Mouse (Mus musculus) hindbrain, postnatal 0 days (tissue): ENCODE measurements around the gene Gm47429. TPM values are rescaled to one million over a fixed set of nuclear protein-coding genes. Genes with fewer than 3 reads are reported as not detected.

Source experiments
- ATAC-seq: fragments of 200-750 bp; cut with Nextera tagmentation; 2 replicates; pipeline ENCODE4 v1.8.0; 2017; ENCODE audit warnings: mild to moderate bottlenecking, moderate TSS enrichment, moderate library complexity
- DNase-seq: peaks from one replicate; pipeline ENCODE4 v3.0.0-alpha.2; 2015; ENCODE audit warnings: low spot score
- H3K27ac ChIP-seq: fragments of 300-500 bp; sonication (generic); 2 replicates; pipeline ENCODE4 v1.5.1; 2014; ENCODE audit warnings: mild to moderate bottlenecking
- H3K27me3 ChIP-seq: fragments of 300-500 bp; sonication (generic); 2 replicates; pipeline ENCODE4 v1.6.1; 2014; ENCODE audit warnings: low read length, mixed read lengths; ENCODE audit not compliant: insufficient read depth
- H3K36me3 ChIP-seq: fragments of 300-500 bp; sonication (generic); 2 replicates; pipeline ENCODE4 v1.6.1; 2014; ENCODE audit warnings: low read length, mixed read lengths; ENCODE audit not compliant: insufficient read depth
- H3K4me1 ChIP-seq: fragments of 300-500 bp; sonication (generic); 2 replicates; pipeline ENCODE4 v1.6.1; 2014; ENCODE audit warnings: antibody characterized with exemption, low read length, mixed read lengths; ENCODE audit not compliant: insufficient read depth
- H3K4me2 ChIP-seq: fragments of 300-500 bp; sonication (generic); 2 replicates; pipeline ENCODE4 v1.6.1; 2014; ENCODE audit warnings: low read depth, mild to moderate bottlenecking, low read length, moderate library complexity, mixed read lengths
- H3K4me3 ChIP-seq: fragments of 300-500 bp; sonication (generic); 2 replicates; pipeline ENCODE4 v1.5.1; 2014; ENCODE audit warnings: low read length
- H3K9ac ChIP-seq: fragments of 300-500 bp; sonication (generic); replicated peaks from 2 replicates; pipeline ENCODE4 v1.6.1; 2014; ENCODE audit warnings: mild to moderate bottlenecking, low read length, moderate library complexity, mixed read lengths
- H3K9me3 ChIP-seq: fragments of 300-500 bp; sonication (generic); 2 replicates; pipeline ENCODE4 v1.6.1; 2016; ENCODE audit warnings: low read length, mixed read lengths
- CTCF ChIP-seq: IDR thresholded peaks from 2 replicates; pipeline ENCODE4 v1.5.1; 2016; ENCODE audit warnings: antibody characterized with exemption, control low read depth, low read depth
- WGBS: fragments of 180-500 bp; shearing (Covaris S2); extraction: QIAGEN DNeasy Blood & Tissue Kit; methylation state at CpG from one replicate; pipeline ENCODE4 v1.1.7; 2014; 5-methylcytosine and 5-hydroxymethylcytosine counted together
- polyA plus RNA-seq: library from polyadenylated mRNA; unstranded; fragments of >200 nt; fragmentation: Nextera tagmentation; extraction: Ambion mirVana; gene quantifications from 2 replicates; pipeline ENCODE4 v1.2.1, GENCODE M21; 2015
- total RNA-seq: library from RNA; depleted of rRNA; stranded (reverse); fragments of >200 nt; gene quantifications from 2 replicates; pipeline ENCODE4 v1.2.3, GENCODE M21; 2014; rRNA removed

Gm47429 gene
- total and polyA plus RNA-seq, 2 experiments from 2014 or later, result not detected

- Histone ChIP-seq H3K9ac (no peak overlapping the region), H3K27me3 (no peaks in the 10 kb centered on the region), H3K27ac (no peak overlapping the region), H3K4me3 (no peak overlapping the region), H3K9me3 (no peaks in the 10 kb centered on the region), H3K4me2 (no peak overlapping the region), H3K4me1 (no peaks in the 10 kb centered on the region), H3K36me3 (no peaks in the 10 kb centered on the region)
- TF ChIP-seq CTCF, result no peak
- DNase-seq, result no peak
- 61% methylated on average over 4 of the region's 4 CpGs for WGBS
- no peak for ATAC-seq
Measured at GRCm38 (mm10) chr13:50445261-50445660, 1.5 kb upstream of the Gm47429 start.

- Histone ChIP-seq H3K9ac (no peak overlapping the region), H3K9me3 (no peaks in the 10 kb centered on the region), H3K4me2 (no peak overlapping the region), H3K27me3 (no peaks in the 10 kb centered on the region), H3K27ac (no peak overlapping the region), H3K4me3 (no peak overlapping the region), H3K36me3 (peaks cover 61% of the 10 kb centered on the region), H3K4me1 (no peaks in the 10 kb centered on the region)
- ATAC-seq, result no peak
- no peak for TF ChIP-seq CTCF
- DNase-seq, result no peak
- WGBS, result 92% methylated on average over 4 of the region's 4 CpGs
Measured at GRCm38 (mm10) chr13:50426686-50427085, 17.0 kb downstream of the Gm47429 start.

GRCm38 (mm10) chr13:50424517-50424916 is 19.2 kb downstream of the Gm47429 start:
- TF ChIP-seq CTCF, result no peak
- ATAC-seq (no peak), DNase-seq (no peak)
- Histone ChIP-seq H3K4me1 (no peaks in the 10 kb centered on the region), H3K27me3 (no peaks in the 10 kb centered on the region), H3K36me3 (peaks cover 47% of the 10 kb centered on the region), H3K27ac (no peak overlapping the region), H3K9me3 (no peaks in the 10 kb centered on the region), H3K4me3 (no peak overlapping the region), H3K4me2 (no peak overlapping the region), H3K9ac (no peak overlapping the region)
- 97% methylated on average over 2 of the region's 2 CpGs for WGBS

GRCm38 (mm10) chr13:50423625-50424209 is 20.0 kb downstream of the Gm47429 start:
- Histone ChIP-seq H3K4me1 (no peaks in the 10 kb centered on the region; the same call in 1 of the 2 replicates), H3K27ac (no peak overlapping the region), H3K9me3 (no peaks in the 10 kb centered on the region), H3K36me3 (peaks cover 42% of the 10 kb centered on the region), H3K4me3 (no peak overlapping the region), H3K9ac (no peak overlapping the region), H3K27me3 (no peaks in the 10 kb centered on the region), H3K4me2 (no peak overlapping the region)
- WGBS, result 82% methylated on average over 8 of the region's 8 CpGs
- no peak for TF ChIP-seq CTCF
- DNase-seq (no peak), ATAC-seq (peak; percentile 43; the same call in 1 of the 2 replicates)

GRCm38 (mm10) chr13:50418421-50418820 is 25.3 kb downstream of the Gm47429 start:
- no peak overlapping the region for H3K27ac ChIP-seq
- H3K4me3 ChIP-seq, result peak overlapping the region; percentile 85
- peaks cover 10% of the 10 kb centered on the region; the same call in 1 of the 2 replicates for H3K36me3 ChIP-seq
- peak overlapping the region; percentile 83 for H3K9ac ChIP-seq
- WGBS, result 37% methylated on average over 3 of the region's 3 CpGs
- H3K9me3 ChIP-seq, result no peaks in the 10 kb centered on the region
- H3K4me2 ChIP-seq, result peak overlapping the region; percentile 81
- H3K4me1 ChIP-seq, result peaks cover 3% of the 10 kb centered on the region; the same call in 1 of the 2 replicates
- DNase-seq (no peak), ATAC-seq (no peak)
- TF ChIP-seq CTCF, result no peak
- no peaks in the 10 kb centered on the region for H3K27me3 ChIP-seq

GRCm38 (mm10) chr13:50417389-50418183 is 26.1 kb downstream of the Gm47429 start, which contains the start of gene Fbxw17:
TSS of gene Fbxw17 (plus strand) at chr13:50417864.
- H3K9me3 ChIP-seq, result no peaks in the 10 kb centered on the region
- 10% methylated on average over 35 of the region's 35 CpGs for WGBS
- H3K36me3 ChIP-seq, result 0 out of 2 replicates have a peak, but pooled peaks cover 2% of the 10 kb centered on the region
- TF ChIP-seq CTCF, result 0 out of 2 replicates have a peak, but pooled peaks have one; percentile 2
- H3K27me3 ChIP-seq, result no peaks in the 10 kb centered on the region
- H3K9ac ChIP-seq, result peak within 1 kb of the TSS; percentile 83
- DNase-seq (peak; percentile 86), ATAC-seq (peak; percentile 97)
- H3K4me1 ChIP-seq, result peaks cover 3% of the 10 kb centered on the region; the same call in 1 of the 2 replicates
- peak within 1 kb of the TSS; percentile 85 for H3K4me3 ChIP-seq
- H3K27ac ChIP-seq, result peak within 1 kb of the TSS; percentile 82
- peak within 1 kb of the TSS; percentile 81 for H3K4me2 ChIP-seq

Other genes with a start within 250 kb of the Gm47429 start
- gene Gm906, start 193.6 kb downstream of the Gm47429 start, total RNA-seq, result not detected in 2 replicates
- not detected in 2 replicates for gene Gm906, start 193.6 kb downstream of the Gm47429 start, polyA plus RNA-seq
- gene Fbxw17, start 26.0 kb downstream of the Gm47429 start, total RNA-seq, result 37.3 and 38.6 TPM in 2 replicates
- gene Fbxw17, start 26.0 kb downstream of the Gm47429 start, polyA plus RNA-seq, result 29.2 and 32.5 TPM in 2 replicates
- not detected in 2 replicates for gene Nutm2, start 23.4 kb upstream of the Gm47429 start, total RNA-seq
- gene Nutm2, start 23.4 kb upstream of the Gm47429 start, polyA plus RNA-seq, result not detected in 2 replicates
- not detected in 2 replicates for gene Gm904, start 199.3 kb upstream of the Gm47429 start, total RNA-seq
- not detected in 2 replicates for gene Gm904, start 199.3 kb upstream of the Gm47429 start, polyA plus RNA-seq